Mouse (Mus musculus) G1E (cell line): ENCODE data around the gene Ulk4. TPM values are rescaled to one million over a fixed set of nuclear protein-coding genes. Genes with fewer than 3 reads are reported as not detected.

Experiments used
- ATAC-seq: 2 replicates; pipeline ENCODE4 v1.8.0; 2016; ENCODE audit warnings: mild to moderate bottlenecking; ENCODE audit not compliant: insufficient number of reproducible peaks, poor library complexity, low FRiP score, severe bottlenecking; ENCODE audit errors: extremely low read depth
- DNase-seq: peaks from one replicate; pipeline ENCODE4 v3.0.0; 2012; ENCODE audit warnings: low spot score
- H3K27me3 ChIP-seq: 2 replicates; pipeline ENCODE4 v1.6.1; 2012; ENCODE audit warnings: mild to moderate bottlenecking, low read length, inconsistent platforms; ENCODE audit not compliant: insufficient read depth
- H3K36me3 ChIP-seq: replicated peaks from 2 replicates; pipeline ENCODE3; 2012; ENCODE audit warnings: mild to moderate bottlenecking, inconsistent platforms
- H3K4me1 ChIP-seq: 2 replicates; pipeline ENCODE4 v1.6.1; 2012; ENCODE audit warnings: low read depth, low read length, inconsistent platforms, mixed read lengths; ENCODE audit not compliant: insufficient read depth
- H3K4me3 ChIP-seq: 2 replicates; pipeline ENCODE4 v1.5.1; 2012; ENCODE audit warnings: low read depth, mild to moderate bottlenecking, inconsistent platforms, low read length, moderate library complexity, mixed read lengths
- H3K9me3 ChIP-seq: replicated peaks from 2 replicates; pipeline ENCODE4 v1.6.1; 2012; ENCODE audit warnings: inconsistent platforms
- CTCF ChIP-seq: IDR thresholded peaks from 2 replicates; pipeline ENCODE4 v1.5.1; 2012; ENCODE audit warnings: low read depth, low read length, inconsistent platforms, mixed read lengths
- GATA1 ChIP-seq: IDR thresholded peaks from 2 replicates; pipeline ENCODE4 v1.6.1; 2012; ENCODE audit warnings: borderline replicate concordance, low read length, inconsistent platforms, mixed read lengths
- GATA2 ChIP-seq: IDR thresholded peaks from 2 replicates; pipeline ENCODE4 v1.6.1; 2012; ENCODE audit warnings: low read depth, low read length, inconsistent platforms, borderline replicate concordance
- POLR2AphosphoS5 ChIP-seq: IDR thresholded peaks from 2 replicates; pipeline ENCODE4 v1.6.1; 2012; ENCODE audit warnings: low read depth, low read length, inconsistent platforms; ENCODE audit not compliant: insufficient replicate concordance
- TAL1 ChIP-seq: conservative IDR thresholded peaks from 2 replicates; pipeline ENCODE4 v1.6.1; 2012; ENCODE audit warnings: low read depth, low read length, inconsistent platforms, mixed read lengths
- polyA plus RNA-seq: library from polyadenylated mRNA; stranded (reverse); fragments of >175 nt; gene quantifications from 2 replicates; pipeline ENCODE4 v1.2.3, GENCODE M21; 2012
- total RNA-seq, 2 experiments: library from RNA; stranded (forward) in 1 of 2; stranded (reverse) in 1 of 2; fragments of 200-1000 nt in 1 of 2; fragments of >200 nt in 1 of 2; fragmentation: Nextera tagmentation in 1 of 2; gene quantifications; 2 replicates each; pipeline ENCODE4 v1.2.3; 2014 to 2017

Ulk4 gene
- total and polyA plus RNA-seq, 3 experiments: 0.52 to 3.2 (median 1.6) TPM

- no peaks in the 10 kb centered on the region for H3K36me3 ChIP-seq
- H3K9me3 ChIP-seq: no peaks in the 10 kb centered on the region
- H3K4me1 ChIP-seq: peaks cover 3% of the 10 kb centered on the region; the same call in 1 of the 2 replicates
- no peak for ATAC-seq
- peaks cover 4% of the 10 kb centered on the region; the same call in 1 of the 2 replicates for H3K27me3 ChIP-seq
- H3K4me3 ChIP-seq: no peak overlapping the region
- no peak for DNase-seq
- TF ChIP-seq GATA2 (no peak), POLR2AphosphoS5 (no peak), GATA1 (no peak), TAL1 (no peak), CTCF (no peak)
These were observed 216.7 kb downstream of the Ulk4 start for GRCm38 (mm10) chr9:121060331-121060730.

- Histone ChIP-seq H3K4me1 (peaks cover 3% of the 10 kb centered on the region; the same call in 1 of the 2 replicates), H3K27me3 (peaks cover 2% of the 10 kb centered on the region; the same call in 1 of the 2 replicates), H3K36me3 (no peaks in the 10 kb centered on the region), H3K9me3 (no peaks in the 10 kb centered on the region), H3K4me3 (no peak overlapping the region)
- DNase-seq (peak; percentile 18), ATAC-seq (peak; percentile 40; the same call in 1 of the 2 replicates)
- TF ChIP-seq GATA1 (no peak), TAL1 (no peak), GATA2 (no peak), CTCF (no peak), POLR2AphosphoS5 (no peak)
These were observed 217.7 kb downstream of the Ulk4 start for GRCm38 (mm10) chr9:121059286-121059685.

GRCm38 (mm10) chr9:121058538-121058937 lies 218.5 kb downstream of the Ulk4 start:
- peaks cover 3% of the 10 kb centered on the region; the same call in 1 of the 2 replicates for H3K4me1 ChIP-seq
- ATAC-seq (no peak), DNase-seq (no peak)
- H3K36me3 ChIP-seq: no peaks in the 10 kb centered on the region
- H3K4me3 ChIP-seq: no peak overlapping the region
- no peaks in the 10 kb centered on the region for H3K9me3 ChIP-seq
- TF ChIP-seq CTCF: no peak
- no peak for TF ChIP-seq TAL1
- no peak for TF ChIP-seq GATA1
- no peak for TF ChIP-seq GATA2
- no peak for TF ChIP-seq POLR2AphosphoS5
- peaks cover 4% of the 10 kb centered on the region; the same call in 1 of the 2 replicates for H3K27me3 ChIP-seq

- H3K36me3 ChIP-seq: no peaks in the 10 kb centered on the region
- no peak for DNase-seq
- peaks cover 5% of the 10 kb centered on the region; the same call in 1 of the 2 replicates for H3K27me3 ChIP-seq
- peaks cover 3% of the 10 kb centered on the region; the same call in 1 of the 2 replicates for H3K4me1 ChIP-seq
- TF ChIP-seq GATA1 (no peak), POLR2AphosphoS5 (no peak), CTCF (no peak), GATA2 (no peak), TAL1 (no peak)
- no peaks in the 10 kb centered on the region for H3K9me3 ChIP-seq
- no peak for ATAC-seq
- no peak overlapping the region for H3K4me3 ChIP-seq
These were observed 218.9 kb downstream of the Ulk4 start for GRCm38 (mm10) chr9:121058116-121058515.

GRCm38 (mm10) chr9:121057401-121057800 lies 219.6 kb downstream of the Ulk4 start:
- no peak overlapping the region for H3K4me3 ChIP-seq
- ATAC-seq (no peak), DNase-seq (no peak)
- H3K36me3 ChIP-seq: no peaks in the 10 kb centered on the region
- peaks cover 5% of the 10 kb centered on the region; the same call in 1 of the 2 replicates for H3K27me3 ChIP-seq
- H3K9me3 ChIP-seq: no peaks in the 10 kb centered on the region
- TF ChIP-seq GATA2 (no peak), GATA1 (no peak), POLR2AphosphoS5 (no peak), CTCF (no peak), TAL1 (no peak)
- peaks cover 3% of the 10 kb centered on the region; the same call in 1 of the 2 replicates for H3K4me1 ChIP-seq

- ATAC-seq (no peak), DNase-seq (no peak)
- no peak overlapping the region for H3K4me3 ChIP-seq
- TF ChIP-seq GATA1: no peak
- no peak for TF ChIP-seq POLR2AphosphoS5
- TF ChIP-seq CTCF: no peak
- TF ChIP-seq GATA2: no peak
- TF ChIP-seq TAL1: no peak
- H3K9me3 ChIP-seq: no peaks in the 10 kb centered on the region
- peaks cover 5% of the 10 kb centered on the region; the same call in 1 of the 2 replicates for H3K27me3 ChIP-seq
- H3K36me3 ChIP-seq: no peaks in the 10 kb centered on the region
- H3K4me1 ChIP-seq: peaks cover 3% of the 10 kb centered on the region; the same call in 1 of the 2 replicates
These were observed 220.5 kb downstream of the Ulk4 start for GRCm38 (mm10) chr9:121056526-121056925.
